Mouse (Mus musculus): ENCODE data around the gene Wsb1. TPM values are rescaled to one million over a fixed set of nuclear protein-coding genes. Genes with fewer than 3 reads are reported as not detected.
"Not testable (repeated sequence)": the region's sequence is repeated elsewhere in the genome, so short reads cannot be mapped to it uniquely, and the experiment has no call there.

Wsb1 gene
- total RNA-seq (2014; rRNA removed), result 230 and 291 TPM in 2 replicates
- polyA plus RNA-seq (2015; fragmentation: Nextera tagmentation; extraction: Ambion mirVana), result 227 and 257 TPM in 2 replicates

GRCm38 (mm10) chr11:79254391-79255098 lies at the start of gene Wsb1:
Wsb1 (minus strand) TSS chr11:79254671.
- ATAC-seq (ENCODE audit: low FRiP score) (peak; percentile 93), DNase-seq (ENCODE audit: low spot score) (peak; percentile 94)
- TF ChIP-seq CTCF (IDR thresholded peaks at IDR 0.05), result no peak
- Histone ChIP-seq H3K9ac (replicated peaks; ENCODE audit: low read length, poor library complexity, severe bottlenecking) (peak within 1 kb of the TSS; percentile 96), H3K4me1 (ENCODE audit: insufficient read depth, low read length) (peaks cover 11% of the 10 kb centered on the region; the same call in 1 of the 2 replicates), H3K27ac (ENCODE audit: low read depth, low read length) (peak within 1 kb of the TSS; percentile 97), H3K4me2 (ENCODE audit: low read depth, low read length, poor library complexity, severe bottlenecking) (peak within 1 kb of the TSS; percentile 78), H3K9me3 (ENCODE audit: low read length) (no peaks in the 10 kb centered on the region), H3K36me3 (ENCODE audit: insufficient read depth, low read length) (peaks cover 5% of the 10 kb centered on the region; the same call in 1 of the 2 replicates), H3K27me3 (ENCODE audit: insufficient read depth, low read length) (no peaks in the 10 kb centered on the region), H3K4me3 (ENCODE audit: low read depth, low read length) (peak within 1 kb of the TSS; percentile 93)
- WGBS, result 2% methylated on average over 50 of the region's 50 CpGs

GRCm38 (mm10) chr11:79304245-79304644 lies 49.8 kb upstream of the Wsb1 start:
- H3K4me1 ChIP-seq (ENCODE audit: insufficient read depth, low read length); ATAC-seq (ENCODE audit: low FRiP score); H3K9ac ChIP-seq (replicated peaks; ENCODE audit: low read length, poor library complexity, severe bottlenecking); DNase-seq (ENCODE audit: low spot score); H3K4me2 ChIP-seq (ENCODE audit: low read depth, low read length, poor library complexity, severe bottlenecking); H3K27me3 ChIP-seq (ENCODE audit: insufficient read depth, low read length); H3K27ac ChIP-seq (ENCODE audit: low read depth, low read length); H3K9me3 ChIP-seq (ENCODE audit: low read length); H3K36me3 ChIP-seq (ENCODE audit: insufficient read depth, low read length); H3K4me3 ChIP-seq (ENCODE audit: low read depth, low read length): not testable (repeated sequence)
- WGBS, result 85% methylated on average over 4 of the region's 4 CpGs

- ATAC-seq (ENCODE audit: low FRiP score) (no peak), DNase-seq (ENCODE audit: low spot score) (no peak)
- H3K4me1 ChIP-seq (ENCODE audit: insufficient read depth, low read length), result no peaks in the 10 kb centered on the region
- no peak for TF ChIP-seq CTCF (IDR thresholded peaks at IDR 0.05)
- no peak overlapping the region for H3K4me3 ChIP-seq (ENCODE audit: low read depth, low read length)
- H3K4me2 ChIP-seq (ENCODE audit: low read depth, low read length, poor library complexity, severe bottlenecking), result no peak overlapping the region
- H3K27me3 ChIP-seq (ENCODE audit: insufficient read depth, low read length), result no peaks in the 10 kb centered on the region
- H3K9me3 ChIP-seq (ENCODE audit: low read length), result no peaks in the 10 kb centered on the region
- no peaks in the 10 kb centered on the region for H3K36me3 ChIP-seq (ENCODE audit: insufficient read depth, low read length)
- H3K27ac ChIP-seq (ENCODE audit: low read depth, low read length), result no peak overlapping the region
- no peak overlapping the region for H3K9ac ChIP-seq (replicated peaks; ENCODE audit: low read length, poor library complexity, severe bottlenecking)
- WGBS, result 73% methylated on average over 6 of the region's 6 CpGs
Observed at GRCm38 (mm10) chr11:79303109-79303508, 48.6 kb upstream of the Wsb1 start.

- H3K4me2 ChIP-seq (ENCODE audit: low read depth, low read length, poor library complexity, severe bottlenecking), result no peak overlapping the region
- H3K36me3 ChIP-seq (ENCODE audit: insufficient read depth, low read length), result no peaks in the 10 kb centered on the region
- no peaks in the 10 kb centered on the region for H3K4me1 ChIP-seq (ENCODE audit: insufficient read depth, low read length)
- ATAC-seq (ENCODE audit: low FRiP score), result no peak
- no peak overlapping the region for H3K9ac ChIP-seq (replicated peaks; ENCODE audit: low read length, poor library complexity, severe bottlenecking)
- H3K27ac ChIP-seq (ENCODE audit: low read depth, low read length), result no peak overlapping the region
- H3K9me3 ChIP-seq (ENCODE audit: low read length), result no peaks in the 10 kb centered on the region
- no peak overlapping the region for H3K4me3 ChIP-seq (ENCODE audit: low read depth, low read length)
- DNase-seq (ENCODE audit: low spot score), result peak; percentile 10
- WGBS, result 80% methylated on average over 9 of the region's 9 CpGs
- H3K27me3 ChIP-seq (ENCODE audit: insufficient read depth, low read length), result no peaks in the 10 kb centered on the region
- TF ChIP-seq CTCF (IDR thresholded peaks at IDR 0.05), result peak; percentile 52
Observed at GRCm38 (mm10) chr11:79299719-79300431, 45.4 kb upstream of the Wsb1 start.

- 79% methylated on average over 5 of the region's 5 CpGs for WGBS
- Histone ChIP-seq H3K9ac (replicated peaks; ENCODE audit: low read length, poor library complexity, severe bottlenecking) (no peak within 1 kb of the TSS), H3K36me3 (ENCODE audit: insufficient read depth, low read length) (no peaks in the 10 kb centered on the region), H3K4me1 (ENCODE audit: insufficient read depth, low read length) (no peaks in the 10 kb centered on the region), H3K27me3 (ENCODE audit: insufficient read depth, low read length) (no peaks in the 10 kb centered on the region), H3K4me3 (ENCODE audit: low read depth, low read length) (no peak within 1 kb of the TSS), H3K9me3 (ENCODE audit: low read length) (no peaks in the 10 kb centered on the region), H3K4me2 (ENCODE audit: low read depth, low read length, poor library complexity, severe bottlenecking) (no peak within 1 kb of the TSS), H3K27ac (ENCODE audit: low read depth, low read length) (no peak within 1 kb of the TSS)
- ATAC-seq (ENCODE audit: low FRiP score) (no peak), DNase-seq (ENCODE audit: low spot score) (no peak)
- TF ChIP-seq CTCF (IDR thresholded peaks at IDR 0.05), result no peak
Observed at GRCm38 (mm10) chr11:79296856-79297491, 42.5 kb upstream of the Wsb1 start, which contains the start of gene Gm9964. Gm9964 (minus strand) TSS chr11:79296906.

All from midbrain, postnatal 0 days (tissue).